Mouse (Mus musculus): ENCODE measurements around the gene Cntnap1. TPM values are rescaled to one million over a fixed set of nuclear protein-coding genes. Genes with fewer than 3 reads are reported as not detected.
A peak's percentile ranks its signal among the peaks of the same experiment; 100 is the strongest.

Cntnap1 gene
- polyA plus RNA-seq, 1 experiment from 2014 or later = 0.36 TPM

GRCm38 (mm10) chr11:101173631-101174388, 3.5 kb downstream of the Cntnap1 start:
- Histone ChIP-seq H3K4me2 (peak overlapping the region; percentile 63), H3K36me3 (ENCODE audit: poor library complexity, severe bottlenecking) (no peaks in the 10 kb centered on the region), H3K27ac (0 out of 2 replicates have a peak overlapping the region, but pooled peaks have one; percentile 27), H3K4me1 (peaks cover 80% of the 10 kb centered on the region), H3K9ac (peak overlapping the region; percentile 51), H3K27me3 (peaks cover 77% of the 10 kb centered on the region), H3K9me3 (replicated peaks) (no peaks in the 10 kb centered on the region), H3K4me3 (peak overlapping the region; percentile 30)
- 1% methylated on average over 61 of the region's 61 CpGs for WGBS
- ATAC-seq = peak; percentile 67

- no peak overlapping the region for H3K27ac ChIP-seq
- 35% methylated on average over 9 of the region's 9 CpGs for WGBS
- no peaks in the 10 kb centered on the region for H3K9me3 ChIP-seq (replicated peaks)
- ATAC-seq = no peak
- peaks cover 77% of the 10 kb centered on the region for H3K27me3 ChIP-seq
- no peaks in the 10 kb centered on the region for H3K36me3 ChIP-seq (ENCODE audit: poor library complexity, severe bottlenecking)
- peak overlapping the region; percentile 51 for H3K9ac ChIP-seq
- peak overlapping the region; percentile 30 for H3K4me3 ChIP-seq
- peaks cover 75% of the 10 kb centered on the region for H3K4me1 ChIP-seq
- peak overlapping the region; percentile 63 for H3K4me2 ChIP-seq
Observed at GRCm38 (mm10) chr11:101174389-101174745, 4.0 kb downstream of the Cntnap1 start.

- Histone ChIP-seq H3K27me3 (peaks cover 75% of the 10 kb centered on the region), H3K4me2 (peak within 1 kb of the TSS; percentile 63), H3K27ac (no peak within 1 kb of the TSS), H3K4me1 (peaks cover 68% of the 10 kb centered on the region), H3K4me3 (peak within 1 kb of the TSS; percentile 34), H3K36me3 (ENCODE audit: poor library complexity, severe bottlenecking) (no peaks in the 10 kb centered on the region), H3K9ac (peak within 1 kb of the TSS; percentile 51), H3K9me3 (replicated peaks) (no peaks in the 10 kb centered on the region)
- WGBS = 26% methylated on average over 14 of the region's 14 CpGs
- ATAC-seq = no peak
Observed at GRCm38 (mm10) chr11:101174851-101175628, 4.7 kb downstream of the Cntnap1 start, which contains the start of gene Ccr10. Gene Ccr10 (minus strand): TSS chr11:101175443.

- 8% methylated on average over 11 of the region's 11 CpGs for WGBS
- H3K4me1 ChIP-seq = peaks cover 61% of the 10 kb centered on the region
- H3K27me3 ChIP-seq = peaks cover 71% of the 10 kb centered on the region
Observed at GRCm38 (mm10) chr11:101175636-101176116, 5.4 kb downstream of the Cntnap1 start.

GRCm38 (mm10) chr11:101176117-101176691, 5.9 kb downstream of the Cntnap1 start:
- Histone ChIP-seq H3K27me3 (peaks cover 70% of the 10 kb centered on the region), H3K4me2 (peak overlapping the region; percentile 56), H3K4me1 (peaks cover 61% of the 10 kb centered on the region), H3K9me3 (replicated peaks) (no peaks in the 10 kb centered on the region), H3K9ac (peak overlapping the region; percentile 51; the same call in 1 of the 2 replicates), H3K4me3 (peak overlapping the region; percentile 34), H3K27ac (no peak overlapping the region), H3K36me3 (ENCODE audit: poor library complexity, severe bottlenecking) (no peaks in the 10 kb centered on the region)
- ATAC-seq = no peak
- WGBS = 0% methylated on average over 23 of the region's 25 CpGs

More at GRCm38 (mm10) chr11:101175636-101176116, 5.4 kb downstream of the Cntnap1 start:
- no peak for ATAC-seq
- Histone ChIP-seq H3K4me2 (peak overlapping the region; percentile 56), H3K4me3 (peak overlapping the region; percentile 34), H3K27ac (no peak overlapping the region), H3K36me3 (ENCODE audit: poor library complexity, severe bottlenecking) (no peaks in the 10 kb centered on the region), H3K9ac (no peak overlapping the region), H3K9me3 (replicated peaks) (no peaks in the 10 kb centered on the region)

- Histone ChIP-seq H3K36me3 (ENCODE audit: poor library complexity, severe bottlenecking) (no peaks in the 10 kb centered on the region), H3K27me3 (peaks cover 73% of the 10 kb centered on the region), H3K9me3 (replicated peaks) (no peaks in the 10 kb centered on the region), H3K4me1 (peaks cover 55% of the 10 kb centered on the region), H3K9ac (0 out of 2 replicates have a peak overlapping the region, but pooled peaks have one; percentile 16), H3K4me2 (peak overlapping the region; percentile 56), H3K27ac (no peak overlapping the region), H3K4me3 (peak overlapping the region; percentile 34; the same call in 1 of the 2 replicates)
- ATAC-seq = no peak
- WGBS = 26% methylated on average over 22 of the region's 22 CpGs
Observed at GRCm38 (mm10) chr11:101176933-101177773, 6.8 kb downstream of the Cntnap1 start.

GRCm38 (mm10) chr11:101178061-101179058, 8.0 kb downstream of the Cntnap1 start:
- peaks cover 72% of the 10 kb centered on the region for H3K27me3 ChIP-seq
- no peaks in the 10 kb centered on the region for H3K36me3 ChIP-seq (ENCODE audit: poor library complexity, severe bottlenecking)
- H3K27ac ChIP-seq = no peak overlapping the region
- 0 out of 2 replicates have a peak overlapping the region, but pooled peaks have one; percentile 10 for H3K4me2 ChIP-seq
- WGBS = 46% methylated on average over 36 of the region's 36 CpGs
- ATAC-seq = no peak
- no peaks in the 10 kb centered on the region for H3K9me3 ChIP-seq (replicated peaks)
- H3K4me3 ChIP-seq = no peak overlapping the region
- peaks cover 44% of the 10 kb centered on the region for H3K4me1 ChIP-seq
- no peak overlapping the region for H3K9ac ChIP-seq

GRCm38 (mm10) chr11:101179306-101179705, 9.0 kb downstream of the Cntnap1 start:
- H3K27ac ChIP-seq = no peak overlapping the region
- no peak overlapping the region for H3K9ac ChIP-seq
- H3K4me1 ChIP-seq = peaks cover 35% of the 10 kb centered on the region
- 76% methylated on average over 15 of the region's 15 CpGs for WGBS
- no peak overlapping the region for H3K4me3 ChIP-seq
- no peak overlapping the region for H3K4me2 ChIP-seq
- H3K27me3 ChIP-seq = peaks cover 65% of the 10 kb centered on the region
- ATAC-seq = no peak
- H3K36me3 ChIP-seq (ENCODE audit: poor library complexity, severe bottlenecking) = no peaks in the 10 kb centered on the region
- no peaks in the 10 kb centered on the region for H3K9me3 ChIP-seq (replicated peaks)

- Histone ChIP-seq H3K9ac (no peak overlapping the region), H3K36me3 (ENCODE audit: poor library complexity, severe bottlenecking) (no peaks in the 10 kb centered on the region), H3K4me1 (peaks cover 25% of the 10 kb centered on the region), H3K27ac (no peak overlapping the region), H3K4me2 (no peak overlapping the region), H3K9me3 (replicated peaks) (no peaks in the 10 kb centered on the region), H3K4me3 (no peak overlapping the region), H3K27me3 (peaks cover 56% of the 10 kb centered on the region)
- 61% methylated on average over 17 of the region's 17 CpGs for WGBS
- no peak for ATAC-seq
Observed at GRCm38 (mm10) chr11:101180261-101180660, 9.9 kb downstream of the Cntnap1 start.
